Mouse (Mus musculus) midbrain, embryonic 10.5 days (tissue): ENCODE data around the gene Tpm4. TPM values are rescaled to one million over a fixed set of nuclear protein-coding genes. Genes with fewer than 3 reads are reported as not detected.
A peak's percentile ranks its signal among the peaks of the same experiment; 100 is the strongest.

ENCODE experiments used
- DNase-seq: peaks from one replicate; pipeline ENCODE4 v3.0.0-alpha.2; 2017; ENCODE audit warnings: low spot score
- H3K27ac ChIP-seq: fragments of 300-500 bp; sonication (generic); replicated peaks from 2 replicates; pipeline ENCODE4 v1.5.1; 2016; ENCODE audit warnings: mild to moderate bottlenecking
- H3K27me3 ChIP-seq: fragments of 300-500 bp; sonication (generic); 2 replicates; pipeline ENCODE4 v1.6.1; 2016; ENCODE audit warnings: low read depth, mild to moderate bottlenecking; ENCODE audit not compliant: poor library complexity, severe bottlenecking
- H3K36me3 ChIP-seq: fragments of 300-500 bp; sonication (generic); 2 replicates; pipeline ENCODE4 v1.6.1; 2016; ENCODE audit warnings: mild to moderate bottlenecking, moderate library complexity
- H3K4me1 ChIP-seq: fragments of 300-500 bp; sonication (generic); 2 replicates; pipeline ENCODE4 v1.6.1; 2016
- H3K4me3 ChIP-seq: fragments of 300-500 bp; sonication (generic); 2 replicates; pipeline ENCODE4 v1.5.1; 2016; ENCODE audit warnings: mild to moderate bottlenecking, moderate library complexity
- H3K9me3 ChIP-seq: fragments of 300-500 bp; sonication (generic); replicated peaks from 2 replicates; pipeline ENCODE4 v1.6.1; 2016; ENCODE audit warnings: mild to moderate bottlenecking
- WGBS: fragments of 180-500 bp; shearing (Covaris S2); methylation state at CpG from one replicate; pipeline ENCODE4 v1.1.7; 2016; 5-methylcytosine and 5-hydroxymethylcytosine counted together
- polyA plus RNA-seq: library from polyadenylated mRNA; unstranded; fragments of >200 nt; fragmentation: Nextera tagmentation; extraction: Ambion mirVana; gene quantifications from 2 replicates; pipeline ENCODE4 v1.2.1, GENCODE M21; 2016

The Tpm4 gene
- polyA plus RNA-seq, 1 experiment from 2014 or later = 595 TPM

DNA sequence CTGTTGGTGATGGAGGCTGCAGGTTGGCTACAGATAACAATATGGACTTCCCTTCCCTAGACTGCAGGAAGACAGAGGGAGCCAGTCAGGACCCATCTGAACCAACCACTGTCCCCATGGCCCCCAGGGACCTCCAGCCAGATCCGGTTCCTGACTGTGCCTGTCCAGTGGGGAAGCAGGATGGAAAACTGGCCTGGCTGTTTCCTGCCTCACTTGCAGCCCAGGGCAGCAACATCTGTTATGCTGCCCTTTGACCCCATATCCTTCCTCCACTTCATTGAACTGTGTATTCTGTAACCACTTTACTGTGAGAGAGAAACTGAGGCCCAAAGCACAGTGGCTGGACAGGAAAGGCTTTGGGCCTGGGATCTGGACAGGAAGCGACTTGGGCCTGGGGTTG is 3.5 kb upstream of the Tpm4 start:
- H3K4me3 ChIP-seq = no peak overlapping the region
- DNase-seq = no peak
- WGBS = 65% methylated on average over 2 of the region's 2 CpGs
- H3K4me1 ChIP-seq = peaks cover 10% of the 10 kb centered on the region; the same call in 1 of the 2 replicates
- H3K36me3 ChIP-seq = no peaks in the 10 kb centered on the region
- H3K27ac ChIP-seq = no peak overlapping the region
- no peaks in the 10 kb centered on the region for H3K9me3 ChIP-seq
- H3K27me3 ChIP-seq = no peaks in the 10 kb centered on the region

DNA sequence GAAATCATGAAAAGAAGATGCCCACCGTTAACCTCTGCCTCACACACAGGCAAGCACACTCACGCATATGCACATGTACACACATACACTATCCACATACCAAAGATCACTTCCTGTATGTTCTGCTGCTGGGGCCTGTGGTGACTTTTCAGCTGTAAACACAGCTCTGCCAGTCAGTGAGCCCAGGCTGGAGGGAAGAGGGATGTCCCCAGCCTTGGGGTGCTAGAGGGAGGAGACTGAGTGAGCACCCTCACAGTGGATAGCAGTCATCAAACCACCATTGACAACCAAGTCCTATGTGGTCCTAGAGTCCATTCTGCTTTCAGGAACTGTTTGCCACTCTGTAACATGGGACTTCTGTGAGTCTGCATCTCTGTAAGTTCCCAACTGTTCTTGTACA is 2.9 kb upstream of the Tpm4 start:
- peaks cover 16% of the 10 kb centered on the region for H3K4me1 ChIP-seq
- no peaks in the 10 kb centered on the region for H3K9me3 ChIP-seq
- H3K27me3 ChIP-seq = no peaks in the 10 kb centered on the region
- 83% methylated on average over 2 of the region's 2 CpGs for WGBS
- no peak overlapping the region for H3K27ac ChIP-seq
- no peak overlapping the region for H3K4me3 ChIP-seq
- H3K36me3 ChIP-seq = no peaks in the 10 kb centered on the region
- no peak for DNase-seq

DNA sequence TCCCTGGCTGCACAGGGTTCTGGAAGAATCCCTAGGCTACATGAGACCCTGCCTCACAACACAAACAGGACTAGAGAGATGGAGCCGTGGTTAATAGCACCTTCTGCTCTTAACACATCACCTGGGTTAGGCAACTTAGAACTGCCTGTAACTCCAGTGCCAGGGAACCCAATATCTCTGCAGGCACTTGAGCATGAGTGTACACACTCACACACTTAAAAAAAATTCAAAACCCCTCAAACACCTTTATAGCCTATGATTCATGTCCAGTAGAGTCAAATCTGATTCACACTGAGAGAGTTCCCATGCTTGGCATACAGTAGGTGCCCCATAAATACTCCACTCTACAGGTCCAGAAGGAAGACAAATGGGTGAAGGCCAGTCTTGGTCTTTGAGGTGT is 2.4 kb upstream of the Tpm4 start:
- Histone ChIP-seq H3K36me3 (0 out of 2 replicates have a peak, but pooled peaks cover under 1% of the 10 kb centered on the region), H3K4me1 (peaks cover 21% of the 10 kb centered on the region), H3K27ac (no peak overlapping the region), H3K9me3 (no peaks in the 10 kb centered on the region), H3K4me3 (no peak overlapping the region), H3K27me3 (no peaks in the 10 kb centered on the region)
- DNase-seq = no peak
- WGBS = 93% methylated on average over 1 of the region's 1 CpGs

DNA sequence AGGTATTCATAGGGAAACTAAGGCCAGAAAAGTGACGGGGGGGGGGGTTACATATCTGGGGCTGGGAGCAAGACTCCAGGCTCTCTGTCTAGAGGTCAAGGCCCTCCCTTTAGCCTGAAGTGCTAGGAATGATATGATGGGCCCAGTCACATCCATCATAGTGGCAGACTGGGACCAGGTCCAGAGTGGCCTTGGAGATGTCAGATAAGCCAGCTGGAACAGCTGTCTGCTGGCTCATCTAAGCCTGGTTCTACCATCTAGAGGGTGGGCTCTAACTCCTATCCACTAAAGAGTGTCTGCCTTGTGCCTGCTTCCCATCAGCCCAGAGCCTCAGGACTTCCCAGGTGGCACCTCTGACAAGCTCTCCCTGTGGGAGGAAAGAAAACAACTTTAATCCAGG is 1.9 kb upstream of the Tpm4 start:
- H3K27ac ChIP-seq = no peak overlapping the region
- H3K9me3 ChIP-seq = no peaks in the 10 kb centered on the region
- DNase-seq = no peak
- no peak overlapping the region for H3K4me3 ChIP-seq
- no peaks in the 10 kb centered on the region for H3K27me3 ChIP-seq
- WGBS = 76% methylated on average over 1 of the region's 1 CpGs
- peaks cover 26% of the 10 kb centered on the region for H3K4me1 ChIP-seq
- H3K36me3 ChIP-seq = peaks cover 4% of the 10 kb centered on the region; the same call in 1 of the 2 replicates

DNA sequence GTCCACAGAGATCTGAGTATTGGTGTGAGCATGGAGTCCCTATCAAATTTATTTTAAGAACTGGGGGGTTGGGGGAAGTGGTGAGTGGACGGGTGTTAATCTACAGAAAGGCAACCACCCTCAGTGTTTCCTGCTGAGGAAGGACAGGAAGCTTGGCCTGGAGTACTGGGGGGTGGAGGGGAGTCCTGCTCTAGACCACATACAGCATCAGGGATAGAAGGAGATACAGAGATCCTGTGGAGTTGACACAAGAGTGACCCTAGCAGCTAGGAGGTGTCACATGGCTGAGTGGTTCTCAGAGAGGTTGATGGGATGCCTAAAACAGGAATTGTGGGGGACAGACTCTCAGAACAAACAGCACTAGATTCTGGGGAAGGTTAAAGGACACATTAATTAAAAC is 1.3 kb upstream of the Tpm4 start:
- H3K9me3 ChIP-seq = no peaks in the 10 kb centered on the region
- H3K27me3 ChIP-seq = no peaks in the 10 kb centered on the region
- DNase-seq = no peak
- WGBS = 83% methylated on average over 1 of the region's 1 CpGs
- no peak overlapping the region for H3K27ac ChIP-seq
- H3K36me3 ChIP-seq = peaks cover 10% of the 10 kb centered on the region
- H3K4me1 ChIP-seq = peaks cover 29% of the 10 kb centered on the region
- no peak overlapping the region for H3K4me3 ChIP-seq

DNA sequence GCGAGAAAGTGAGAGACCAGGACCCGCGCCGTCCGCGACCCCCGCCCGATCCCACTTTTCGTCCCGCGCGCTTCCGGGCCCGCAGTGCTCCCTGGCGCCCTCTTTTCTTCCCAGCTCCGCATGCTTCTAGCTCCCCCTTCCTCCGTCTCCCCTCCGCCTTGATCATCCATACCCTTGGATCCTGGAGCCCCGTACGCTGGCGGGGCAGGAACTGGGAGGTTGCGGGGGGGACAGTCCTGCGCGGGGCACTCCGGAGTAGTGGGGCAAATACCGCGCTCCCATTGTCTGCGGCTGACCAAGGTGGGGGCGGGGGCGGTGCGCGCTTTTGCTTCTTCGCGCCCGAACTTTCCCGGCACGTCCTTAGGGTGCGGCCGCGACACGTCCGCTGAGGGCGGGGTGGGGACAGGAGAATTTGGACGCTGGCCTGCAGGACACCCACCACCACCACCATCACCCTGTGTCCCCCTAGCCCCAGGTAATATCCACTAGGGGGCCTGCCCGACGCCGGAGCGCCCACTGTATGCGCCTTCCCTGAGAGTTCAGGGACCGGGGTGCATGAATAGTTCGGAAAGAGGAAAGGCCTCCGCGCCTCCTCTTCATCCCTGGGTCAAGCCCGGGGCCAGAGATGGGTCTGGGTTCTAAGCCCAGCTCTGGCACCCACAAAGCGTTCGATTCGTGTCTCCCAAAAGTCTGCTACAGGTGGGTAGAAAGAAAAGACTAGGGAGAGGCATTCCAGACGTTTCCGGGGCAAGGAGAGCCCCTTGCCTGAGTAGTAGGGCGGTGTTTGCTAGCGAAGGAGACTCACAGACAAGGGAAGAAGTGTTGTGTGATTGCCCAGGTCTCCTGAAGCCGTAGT is 899 bp downstream of the Tpm4 start:
- Histone ChIP-seq H3K27me3 (no peaks in the 10 kb centered on the region), H3K4me1 (peaks cover 29% of the 10 kb centered on the region), H3K4me3 (peak overlapping the region; percentile 89), H3K9me3 (no peaks in the 10 kb centered on the region), H3K36me3 (peaks cover 32% of the 10 kb centered on the region), H3K27ac (peak overlapping the region; percentile 97)
- DNase-seq = peak; percentile 77
- WGBS = under 1% methylated on average over 62 of the region's 62 CpGs

DNA sequence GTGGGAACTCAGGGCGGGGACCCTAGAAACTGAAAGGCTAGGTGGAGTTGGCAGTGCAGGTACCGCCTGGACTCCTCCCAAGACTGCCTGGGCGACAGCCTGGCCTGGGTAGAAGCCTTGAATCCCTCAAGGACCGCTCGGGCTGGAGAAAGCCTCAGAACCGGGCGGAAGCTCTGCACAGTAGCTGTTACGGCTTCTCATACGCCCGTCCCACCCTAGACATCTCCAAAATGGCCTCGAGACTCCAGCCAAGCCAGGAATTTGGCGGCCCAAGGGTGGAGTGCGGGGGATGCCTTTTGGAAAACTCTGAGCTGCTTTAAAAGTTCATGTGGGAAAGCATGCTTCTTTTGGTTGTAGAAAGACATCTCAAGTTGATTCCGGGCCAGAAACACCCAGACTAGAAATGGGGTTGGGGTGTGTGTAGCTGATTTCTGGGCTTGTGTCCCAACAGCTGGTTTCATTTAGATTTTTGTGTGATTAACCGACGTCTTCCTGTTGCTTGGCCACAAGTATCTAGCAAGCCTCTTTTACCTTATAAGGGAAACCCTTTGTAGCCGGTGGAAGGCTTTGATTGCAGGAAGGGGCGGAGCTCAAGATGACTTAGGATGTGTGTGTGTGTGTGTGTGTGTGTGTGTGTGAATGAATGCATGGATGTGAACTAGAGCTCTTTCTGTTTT is 1.7 kb downstream of the Tpm4 start:
- H3K27me3 ChIP-seq = no peaks in the 10 kb centered on the region
- peaks cover 23% of the 10 kb centered on the region for H3K4me1 ChIP-seq
- H3K36me3 ChIP-seq = peaks cover 39% of the 10 kb centered on the region
- DNase-seq = peak; percentile 64
- H3K9me3 ChIP-seq = no peaks in the 10 kb centered on the region
- H3K4me3 ChIP-seq = peak overlapping the region; percentile 89
- peak overlapping the region; percentile 97 for H3K27ac ChIP-seq
- WGBS = 2% methylated on average over 18 of the region's 18 CpGs

DNA sequence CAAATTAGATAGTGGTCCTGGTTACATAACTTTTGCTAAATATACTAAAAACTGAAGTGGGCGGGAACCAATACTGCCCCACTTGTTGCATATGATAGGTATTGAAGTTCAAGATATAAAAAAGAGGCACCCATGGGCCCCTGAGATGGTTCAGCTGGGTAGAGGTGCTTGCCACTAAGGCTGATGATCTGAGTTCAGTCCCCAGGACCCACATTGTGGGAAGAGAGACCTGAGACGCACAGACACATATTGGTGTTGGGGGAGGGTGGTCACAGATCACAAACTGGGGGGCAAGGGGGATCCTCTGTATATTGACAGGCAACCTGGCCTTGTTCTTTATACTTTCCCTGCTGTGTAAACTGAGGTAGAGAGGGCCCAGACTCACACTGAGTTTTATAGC is 2.7 kb downstream of the Tpm4 start:
- WGBS = 91% methylated on average over 2 of the region's 2 CpGs
- H3K36me3 ChIP-seq = peaks cover 49% of the 10 kb centered on the region

DNA sequence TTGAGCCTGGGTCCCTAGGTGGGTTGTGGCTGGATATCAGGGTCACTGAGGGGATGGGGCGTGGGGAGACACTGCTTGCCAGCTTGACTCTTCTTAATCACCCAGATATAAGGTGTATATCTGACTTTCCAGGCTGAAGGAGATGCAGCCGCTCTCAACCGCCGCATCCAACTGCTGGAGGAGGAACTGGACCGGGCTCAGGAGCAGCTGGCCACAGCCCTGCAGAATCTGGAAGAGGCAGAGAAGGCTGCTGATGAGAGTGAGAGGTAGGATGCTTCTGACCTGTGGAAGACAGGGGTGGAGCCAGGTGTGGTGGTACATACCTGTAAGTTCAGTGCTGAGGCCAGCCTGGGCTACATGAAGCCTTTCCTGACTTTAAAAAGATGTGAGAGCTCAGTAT is 3.7 kb downstream of the Tpm4 start:
- Histone ChIP-seq H3K36me3 (peaks cover 60% of the 10 kb centered on the region), H3K4me1 (peaks cover 23% of the 10 kb centered on the region), H3K9me3 (no peaks in the 10 kb centered on the region), H3K27ac (no peak overlapping the region), H3K27me3 (no peaks in the 10 kb centered on the region), H3K4me3 (no peak overlapping the region)
- 90% methylated on average over 5 of the region's 5 CpGs for WGBS
- DNase-seq = no peak

More for the DNA sequence above, 2.7 kb downstream of the Tpm4 start:
- peak overlapping the region; percentile 38; the same call in 1 of the 2 replicates for H3K27ac ChIP-seq
- no peaks in the 10 kb centered on the region for H3K27me3 ChIP-seq
- H3K4me3 ChIP-seq = peak overlapping the region; percentile 89
- H3K9me3 ChIP-seq = no peaks in the 10 kb centered on the region
- no peak for DNase-seq
- peaks cover 23% of the 10 kb centered on the region for H3K4me1 ChIP-seq

DNA sequence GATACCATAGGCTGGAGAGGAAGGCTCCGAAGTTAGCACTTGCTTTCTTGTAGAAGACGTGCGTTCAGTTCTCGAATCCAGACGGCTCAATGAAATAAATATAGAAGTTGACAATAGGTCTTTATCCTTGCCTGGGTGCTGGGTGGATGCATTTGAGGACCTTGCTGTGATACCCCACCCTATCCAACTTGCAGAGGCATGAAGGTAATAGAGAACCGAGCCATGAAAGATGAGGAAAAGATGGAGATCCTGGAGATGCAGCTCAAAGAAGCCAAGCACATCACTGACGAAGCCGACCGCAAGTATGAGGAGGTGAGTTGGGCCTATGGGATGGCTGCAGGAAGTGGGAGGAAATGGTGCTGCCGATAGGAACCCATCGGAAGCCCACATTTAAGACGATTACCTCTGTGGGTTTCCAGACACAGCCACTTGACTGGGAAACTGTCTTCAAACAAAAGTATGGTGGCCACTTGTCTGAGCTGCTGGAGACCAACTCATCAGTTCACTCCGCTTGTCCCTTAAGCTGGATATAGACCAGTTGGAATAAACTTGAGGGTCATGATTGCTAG is 8.6 kb downstream of the Tpm4 start:
- Histone ChIP-seq H3K4me1 (no peaks in the 10 kb centered on the region), H3K4me3 (no peak overlapping the region), H3K9me3 (no peaks in the 10 kb centered on the region), H3K27me3 (no peaks in the 10 kb centered on the region), H3K36me3 (peaks cover 100% of the 10 kb centered on the region), H3K27ac (no peak overlapping the region)
- no peak for DNase-seq
- 97% methylated on average over 13 of the region's 13 CpGs for WGBS

DNA sequence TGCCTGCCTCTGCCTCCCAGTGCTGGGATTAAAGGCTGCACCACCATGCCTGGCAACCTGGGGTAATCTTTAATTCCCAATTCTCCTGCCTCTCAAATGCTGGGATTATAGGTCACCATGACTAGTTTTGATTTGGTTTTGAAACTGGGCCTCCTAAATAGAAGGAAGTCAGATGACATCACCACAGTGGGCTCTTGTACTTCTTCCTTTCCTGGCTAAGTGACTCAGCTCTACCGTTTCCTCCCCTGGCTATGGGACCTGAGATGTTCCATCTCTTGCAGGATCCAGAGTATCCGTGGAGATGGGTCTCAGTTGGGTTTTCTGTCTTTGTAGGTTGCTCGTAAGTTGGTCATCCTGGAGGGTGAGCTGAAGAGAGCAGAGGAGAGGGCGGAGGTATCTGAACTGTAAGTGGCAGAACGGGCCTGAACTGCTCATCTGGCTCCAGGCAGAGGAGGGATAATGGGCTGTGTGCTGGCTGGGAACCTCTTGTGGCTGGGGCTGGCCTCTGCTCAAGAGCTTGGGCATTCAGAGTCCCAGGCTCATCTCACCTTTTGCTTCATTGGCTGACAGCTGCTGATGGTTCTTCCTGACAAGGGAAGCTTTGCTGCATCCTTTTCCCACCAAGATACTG is 9.7 kb downstream of the Tpm4 start:
- DNase-seq = no peak
- WGBS = 95% methylated on average over 5 of the region's 5 CpGs
- Histone ChIP-seq H3K27me3 (no peaks in the 10 kb centered on the region), H3K4me1 (no peaks in the 10 kb centered on the region), H3K4me3 (no peak overlapping the region), H3K27ac (no peak overlapping the region), H3K9me3 (no peaks in the 10 kb centered on the region), H3K36me3 (peaks cover 97% of the 10 kb centered on the region)

DNA sequence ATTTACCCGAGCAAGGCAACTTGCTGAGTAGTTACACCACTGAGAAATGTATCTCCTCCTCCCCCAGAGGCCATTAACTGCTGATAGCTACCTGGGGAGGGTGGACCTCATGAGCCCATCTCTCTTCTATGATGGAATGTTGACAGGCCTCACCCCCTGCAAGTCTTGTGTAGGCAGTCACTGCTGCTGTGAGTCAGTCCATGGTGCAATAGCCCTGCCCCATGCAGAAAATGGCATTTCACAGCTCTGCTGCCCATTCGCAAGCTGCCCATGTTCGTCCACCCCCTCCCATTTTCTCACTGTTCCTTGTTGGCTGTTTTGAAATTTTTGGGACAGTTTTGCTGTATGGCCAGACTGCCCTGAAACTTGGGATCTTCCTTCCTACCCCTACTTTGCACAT is 10.7 kb downstream of the Tpm4 start:
- Histone ChIP-seq H3K4me1 (no peaks in the 10 kb centered on the region), H3K27ac (no peak overlapping the region), H3K27me3 (no peaks in the 10 kb centered on the region), H3K9me3 (no peaks in the 10 kb centered on the region), H3K4me3 (no peak overlapping the region), H3K36me3 (peaks cover 97% of the 10 kb centered on the region)
- WGBS = 89% methylated on average over 3 of the region's 3 CpGs
- no peak for DNase-seq
